Mouse (Mus musculus) gastrocnemius, postnatal 4 days (tissue): ENCODE results near the gene Cog2. TPM values are rescaled to one million over a fixed set of nuclear protein-coding genes. Genes with fewer than 3 reads are reported as not detected.

Experiments used
- DNase-seq, 2 experiments: peaks; one replicate each; pipeline ENCODE4 v3.0.0; 2021 to 2022; ENCODE audit warnings: low spot score in 2 of 2, mixed read lengths in 2 of 2
- long read RNA-seq, 2 experiments: library from polyadenylated mRNA; stranded (forward); transcript quantifications; one replicate each; pipeline ENCODE4 v2.0.0; 2021
- total RNA-seq, 2 experiments: library from RNA; stranded (reverse); gene quantifications; 2 replicates each; pipeline ENCODE4 v1.2.3; 2021

The Cog2 gene
- 10 to 100 TPM; 29.3 to 33.9 TPM for total RNA-seq
- long read RNA-seq, experiment 1, transcript Cog2-201 (18 exons, 2,825 nt) = major isoform, 34 of 55 reads
- long read RNA-seq, experiment 1, partial matches to known transcripts = 18 of 55 reads
- long read RNA-seq, experiment 1, other reads (novel, unspliced or antisense) = 3 of 55 reads
- long read RNA-seq, experiment 2, transcript Cog2-201 (18 exons, 2,825 nt) = major isoform, 37 of 55 reads
- long read RNA-seq, experiment 2, partial matches to known transcripts = 14 of 55 reads
- long read RNA-seq, experiment 2, other reads (novel, unspliced or antisense) = 4 of 55 reads

- peak; percentile 82 to 92 for DNase-seq
Observed at GRCm38 (mm10) chr8:124520249-124521080, at the start of gene Cog2. Gene Cog2, plus strand, starts transcription at chr8:124520767.

- DNase-seq = no peak
Observed at GRCm38 (mm10) chr8:124475690-124476089, 44.9 kb upstream of the Cog2 start.

GRCm38 (mm10) chr8:124476701-124477100 is 43.9 kb upstream of the Cog2 start:
- DNase-seq = no peak

- no peak for DNase-seq
Observed at GRCm38 (mm10) chr8:124479251-124479650, 41.3 kb upstream of the Cog2 start.

- DNase-seq = no peak
Observed at GRCm38 (mm10) chr8:124480321-124480720, 40.2 kb upstream of the Cog2 start.

GRCm38 (mm10) chr8:124482790-124483189 is 37.8 kb upstream of the Cog2 start:
- DNase-seq = no peak

GRCm38 (mm10) chr8:124483356-124484115 is 37.0 kb upstream of the Cog2 start:
- DNase-seq = no peak

GRCm38 (mm10) chr8:124489311-124489710 is 31.3 kb upstream of the Cog2 start:
- no peak for DNase-seq

GRCm38 (mm10) chr8:124489786-124490185 is 30.8 kb upstream of the Cog2 start:
- DNase-seq = no peak

- DNase-seq = no peak
Observed at GRCm38 (mm10) chr8:124494397-124494796, 26.2 kb upstream of the Cog2 start.

- DNase-seq = no peak
Observed at GRCm38 (mm10) chr8:124494955-124495354, 25.6 kb upstream of the Cog2 start.

- DNase-seq = no peak
Observed at GRCm38 (mm10) chr8:124495676-124496075, 24.9 kb upstream of the Cog2 start.

GRCm38 (mm10) chr8:124496266-124496665 is 24.3 kb upstream of the Cog2 start:
- no peak for DNase-seq

GRCm38 (mm10) chr8:124496871-124497270 is 23.7 kb upstream of the Cog2 start:
- no peak for DNase-seq

- no peak for DNase-seq
Observed at GRCm38 (mm10) chr8:124498398-124498797, 22.2 kb upstream of the Cog2 start.

- no peak for DNase-seq
Observed at GRCm38 (mm10) chr8:124499236-124499937, 21.2 kb upstream of the Cog2 start.

- DNase-seq = no peak
Observed at GRCm38 (mm10) chr8:124499938-124500239, 20.7 kb upstream of the Cog2 start.

- DNase-seq = no peak
Observed at GRCm38 (mm10) chr8:124505626-124506025, 14.9 kb upstream of the Cog2 start.

GRCm38 (mm10) chr8:124507572-124508320 is 12.8 kb upstream of the Cog2 start:
- no peak for DNase-seq

- DNase-seq = no peak
Observed at GRCm38 (mm10) chr8:124508321-124508695, 12.3 kb upstream of the Cog2 start.

- no peak for DNase-seq
Observed at GRCm38 (mm10) chr8:124509156-124509555, 11.4 kb upstream of the Cog2 start.
